Mouse (Mus musculus): ENCODE measurements at regions not wholly inside any gene's neighbourhood (a gene's known extent, or its start where the extent isn't known, plus 50 kb on each side); places are given as distances from the start of the nearest gene placed in this dataset.

- H3K4me1 ChIP-seq (ENCODE audit: control insufficient read depth, insufficient read depth, low read length) = no peaks in the 10 kb centered on the region
- TF ChIP-seq POLR2A (IDR thresholded peaks at IDR 0.05; ENCODE audit: low read depth, low read length) (no peak), CTCF (IDR thresholded peaks at IDR 0.05; ENCODE audit: borderline replicate concordance, insufficient read depth, low read length) (no peak)
- H3K27ac ChIP-seq (ENCODE audit: insufficient read depth, low read length) = no peak overlapping the region
Observed at GRCm38 (mm10) chr14:86159151-86159550, 981.9 kb downstream of the Diaph3 start.

GRCm38 (mm10) chr14:86154688-86155087 is 986.3 kb downstream of the Diaph3 start:
- H3K4me1 ChIP-seq (ENCODE audit: control insufficient read depth, insufficient read depth, low read length) = no peaks in the 10 kb centered on the region
- TF ChIP-seq CTCF (IDR thresholded peaks at IDR 0.05; ENCODE audit: borderline replicate concordance, insufficient read depth, low read length) (no peak), POLR2A (IDR thresholded peaks at IDR 0.05; ENCODE audit: low read depth, low read length) (no peak)
- H3K4me3 ChIP-seq (ENCODE audit: insufficient read depth, low read length) = no peak overlapping the region
- no peak overlapping the region for H3K27ac ChIP-seq (ENCODE audit: insufficient read depth, low read length)

More at GRCm38 (mm10) chr14:86159151-86159550, 981.9 kb downstream of the Diaph3 start:
- no peak overlapping the region for H3K4me3 ChIP-seq (ENCODE audit: insufficient read depth, low read length)

GRCm38 (mm10) chr14:86151276-86151675 is 989.8 kb downstream of the Diaph3 start:
- no peak for TF ChIP-seq CTCF (IDR thresholded peaks at IDR 0.05; ENCODE audit: borderline replicate concordance, insufficient read depth, low read length)
- no peak for TF ChIP-seq POLR2A (IDR thresholded peaks at IDR 0.05; ENCODE audit: low read depth, low read length)
- Histone ChIP-seq H3K4me3 (ENCODE audit: insufficient read depth, low read length) (no peak overlapping the region), H3K4me1 (ENCODE audit: control insufficient read depth, insufficient read depth, low read length) (no peaks in the 10 kb centered on the region), H3K27ac (ENCODE audit: insufficient read depth, low read length) (no peak overlapping the region)

- Histone ChIP-seq H3K4me3 (ENCODE audit: insufficient read depth, low read length) (no peak overlapping the region), H3K4me1 (ENCODE audit: control insufficient read depth, insufficient read depth, low read length) (no peaks in the 10 kb centered on the region), H3K27ac (ENCODE audit: insufficient read depth, low read length) (no peak overlapping the region)
- TF ChIP-seq POLR2A (IDR thresholded peaks at IDR 0.05; ENCODE audit: low read depth, low read length) (no peak), CTCF (IDR thresholded peaks at IDR 0.05; ENCODE audit: borderline replicate concordance, insufficient read depth, low read length) (no peak)
Observed at GRCm38 (mm10) chr14:86150329-86150866, 990.6 kb downstream of the Diaph3 start.

GRCm38 (mm10) chr14:86115254-86116057 is 1025.6 kb downstream of the Diaph3 start:
- H3K4me3 ChIP-seq (ENCODE audit: insufficient read depth, low read length) = no peak overlapping the region
- TF ChIP-seq POLR2A (IDR thresholded peaks at IDR 0.05; ENCODE audit: low read depth, low read length) (no peak), CTCF (IDR thresholded peaks at IDR 0.05; ENCODE audit: borderline replicate concordance, insufficient read depth, low read length) (no peak)
- H3K4me1 ChIP-seq (ENCODE audit: control insufficient read depth, insufficient read depth, low read length) = no peaks in the 10 kb centered on the region
- no peak overlapping the region for H3K27ac ChIP-seq (ENCODE audit: insufficient read depth, low read length)

- Histone ChIP-seq H3K27ac (ENCODE audit: insufficient read depth, low read length) (no peak overlapping the region), H3K4me1 (ENCODE audit: control insufficient read depth, insufficient read depth, low read length) (no peaks in the 10 kb centered on the region), H3K4me3 (ENCODE audit: insufficient read depth, low read length) (no peak overlapping the region)
- TF ChIP-seq CTCF (IDR thresholded peaks at IDR 0.05; ENCODE audit: borderline replicate concordance, insufficient read depth, low read length) (no peak), POLR2A (IDR thresholded peaks at IDR 0.05; ENCODE audit: low read depth, low read length) (no peak)
Observed at GRCm38 (mm10) chr14:86101497-86101896, 1039.5 kb downstream of the Diaph3 start.

GRCm38 (mm10) chr14:86070313-86071100 is 1070.5 kb downstream of the Diaph3 start:
- TF ChIP-seq POLR2A (IDR thresholded peaks at IDR 0.05; ENCODE audit: low read depth, low read length) = no peak
- TF ChIP-seq CTCF (IDR thresholded peaks at IDR 0.05; ENCODE audit: borderline replicate concordance, insufficient read depth, low read length) = no peak
- Histone ChIP-seq H3K4me3 (ENCODE audit: insufficient read depth, low read length) (no peak overlapping the region), H3K27ac (ENCODE audit: insufficient read depth, low read length) (no peak overlapping the region), H3K4me1 (ENCODE audit: control insufficient read depth, insufficient read depth, low read length) (no peaks in the 10 kb centered on the region)

- Histone ChIP-seq H3K4me1 (ENCODE audit: control insufficient read depth, insufficient read depth, low read length) (no peaks in the 10 kb centered on the region), H3K4me3 (ENCODE audit: insufficient read depth, low read length) (no peak overlapping the region), H3K27ac (ENCODE audit: insufficient read depth, low read length) (no peak overlapping the region)
- TF ChIP-seq CTCF (IDR thresholded peaks at IDR 0.05; ENCODE audit: borderline replicate concordance, insufficient read depth, low read length) (no peak), POLR2A (IDR thresholded peaks at IDR 0.05; ENCODE audit: low read depth, low read length) (no peak)
Observed at GRCm38 (mm10) chr14:86069329-86069728, 1071.7 kb downstream of the Diaph3 start.

- Histone ChIP-seq H3K4me3 (ENCODE audit: insufficient read depth, low read length) (no peak overlapping the region), H3K4me1 (ENCODE audit: control insufficient read depth, insufficient read depth, low read length) (no peaks in the 10 kb centered on the region), H3K27ac (ENCODE audit: insufficient read depth, low read length) (no peak overlapping the region)
- no peak for TF ChIP-seq POLR2A (IDR thresholded peaks at IDR 0.05; ENCODE audit: low read depth, low read length)
- TF ChIP-seq CTCF (IDR thresholded peaks at IDR 0.05; ENCODE audit: borderline replicate concordance, insufficient read depth, low read length) = no peak
Observed at GRCm38 (mm10) chr14:86067743-86068142, 1073.3 kb downstream of the Diaph3 start.

GRCm38 (mm10) chr14:86063620-86063943 is 1077.5 kb downstream of the Diaph3 start:
- Histone ChIP-seq H3K27ac (ENCODE audit: insufficient read depth, low read length) (no peak overlapping the region), H3K4me1 (ENCODE audit: control insufficient read depth, insufficient read depth, low read length) (no peaks in the 10 kb centered on the region), H3K4me3 (ENCODE audit: insufficient read depth, low read length) (no peak overlapping the region)
- no peak for TF ChIP-seq POLR2A (IDR thresholded peaks at IDR 0.05; ENCODE audit: low read depth, low read length)

Measured in embryonic fibroblast, embryonic 13.5 days (primary cell).